Mouse (Mus musculus) adrenal gland, adult 18-20 months (tissue): ENCODE data around the gene T2. TPM values are rescaled to one million over a fixed set of nuclear protein-coding genes. Genes with fewer than 3 reads are reported as not detected.
A peak's percentile ranks its signal among the peaks of the same experiment; 100 is the strongest.
"Not testable (repeated sequence)": the region's sequence is repeated elsewhere in the genome, so short reads cannot be mapped to it uniquely, and the experiment has no call there.

ENCODE experiments used
- DNase-seq, 2 experiments: peaks; one replicate each; pipeline ENCODE4 v3.0.0; 2021 to 2022; ENCODE audit warnings: low spot score in 2 of 2
- long read RNA-seq, 2 experiments: library from polyadenylated mRNA; stranded (forward); transcript quantifications; one replicate each; pipeline ENCODE4 v2.0.0; 2021
- total RNA-seq, 2 experiments: library from RNA; stranded (reverse); gene quantifications; 1 replicate in 1 of 2; 2 replicates in 1 of 2; pipeline ENCODE4 v1.2.3; 2021

The T2 gene
- not detected for total RNA-seq
- long read RNA-seq, experiment 1: 0 reads
- long read RNA-seq, experiment 2: 0 reads

GRCm38 (mm10) chr17:8355692-8356091, at the start of gene T2:
TSS of gene T2 (plus strand) at chr17:8355992.
- DNase-seq: no peak

- DNase-seq: peak; percentile 97 to 98
These were observed 44.8 kb upstream of the T2 start, which contains the start of gene Sft2d1 for GRCm38 (mm10) chr17:8310838-8311614. TSS of gene Sft2d1 (plus strand) at chr17:8311102.

- no peak for DNase-seq
These were observed 44.0 kb upstream of the T2 start for GRCm38 (mm10) chr17:8311751-8312150.

- DNase-seq: no peak
These were observed 41.8 kb upstream of the T2 start for GRCm38 (mm10) chr17:8313976-8314375.

- DNase-seq: no peak
These were observed 39.5 kb upstream of the T2 start for GRCm38 (mm10) chr17:8316251-8316650.

GRCm38 (mm10) chr17:8326877-8327276, 28.9 kb upstream of the T2 start:
- DNase-seq: not testable (repeated sequence)

- DNase-seq: no peak
These were observed 27.1 kb upstream of the T2 start for GRCm38 (mm10) chr17:8328511-8329174.

- DNase-seq: no peak
These were observed 25.2 kb upstream of the T2 start for GRCm38 (mm10) chr17:8330602-8331001.

- not testable (repeated sequence) for DNase-seq
These were observed 18.6 kb upstream of the T2 start, which contains the start of gene Prr18 for GRCm38 (mm10) chr17:8337159-8337558. TSS of gene Prr18 (plus strand) at chr17:8337459.

- no peak for DNase-seq
These were observed 16.0 kb upstream of the T2 start for GRCm38 (mm10) chr17:8339666-8340374.

- DNase-seq: peak in 1 of 2 experiments; percentile 19
These were observed 15.1 kb upstream of the T2 start for GRCm38 (mm10) chr17:8340407-8341359.

GRCm38 (mm10) chr17:8341360-8341963, 14.3 kb upstream of the T2 start:
- DNase-seq: no peak

GRCm38 (mm10) chr17:8342706-8343105, 13.1 kb upstream of the T2 start:
- no peak for DNase-seq

- no peak for DNase-seq
These were observed 12.4 kb upstream of the T2 start for GRCm38 (mm10) chr17:8343416-8343815.

GRCm38 (mm10) chr17:8347765-8348285, 8.0 kb upstream of the T2 start:
- DNase-seq: no peak

GRCm38 (mm10) chr17:8348941-8349340, 6.9 kb upstream of the T2 start:
- DNase-seq: no peak

- DNase-seq: no peak
These were observed 4.7 kb upstream of the T2 start for GRCm38 (mm10) chr17:8351088-8351487.

- DNase-seq: no peak
These were observed 1.7 kb downstream of the T2 start for GRCm38 (mm10) chr17:8357498-8357897.

GRCm38 (mm10) chr17:8360876-8361275, 5.1 kb downstream of the T2 start:
- DNase-seq: no peak
